Mouse (Mus musculus) cerebellum, adult 2 months (tissue): ENCODE measurements around the gene Usp44.

Experiments
- CTCF ChIP-seq: fragments of 200-500 bp; IDR thresholded peaks from 2 replicates; pipeline ENCODE4 v1.5.1; 2011; ENCODE audit warnings: low read depth, mild to moderate bottlenecking, control low read depth, low read length, moderate library complexity, borderline replicate concordance; ENCODE audit not compliant: insufficient read depth
- POLR2A ChIP-seq: fragments of 200-500 bp; IDR thresholded peaks from 2 replicates; pipeline ENCODE4 v1.6.1; 2011; ENCODE audit warnings: low read length, control low read depth, borderline replicate concordance; ENCODE audit not compliant: insufficient read depth

GRCm38 (mm10) chr10:93868886-93869285, 37.5 kb downstream of the Usp44 start:
- no peak for TF ChIP-seq CTCF
- TF ChIP-seq POLR2A = no peak
